Mouse (Mus musculus): ENCODE measurements around the gene Sat2. TPM values are rescaled to one million over a fixed set of nuclear protein-coding genes. Genes with fewer than 3 reads are reported as not detected.

Sat2 gene
- polyA plus RNA-seq, 1 experiment from 2014 or later, result 15.2 TPM

- ATAC-seq (peak; percentile 18), DNase-seq (peak; percentile 36)
- Histone ChIP-seq H3K4me1 (ENCODE audit: insufficient read depth) (peaks cover 40% of the 10 kb centered on the region), H3K27ac (ENCODE audit: low read depth) (peak overlapping the region; percentile 76), H3K4me3 (ENCODE audit: low read depth, low read length) (peak overlapping the region; percentile 59), H3K36me3 (replicated peaks; ENCODE audit: insufficient read depth, low read length) (no peaks in the 10 kb centered on the region), H3K9ac (replicated peaks) (peak overlapping the region; percentile 67), H3K27me3 (ENCODE audit: insufficient read depth, low read length) (peaks cover 7% of the 10 kb centered on the region; the same call in 1 of the 2 replicates), H3K9me3 (ENCODE audit: low read length) (no peaks in the 10 kb centered on the region), H3K4me2 (ENCODE audit: low read depth, low read length) (peak overlapping the region; percentile 100)
- WGBS (ENCODE audit: insufficient replicate concordance), result 1% methylated on average over 42 of the region's 73 CpGs
- TF ChIP-seq CTCF (IDR thresholded peaks at IDR 0.05; ENCODE audit: low read depth) (no peak), EP300 (IDR thresholded peaks at IDR 0.05; ENCODE audit: low read depth) (no peak)
Observed at GRCm38 (mm10) chr11:69604795-69605664, 16.8 kb upstream of the Sat2 start.

GRCm38 (mm10) chr11:69605726-69606490, 15.9 kb upstream of the Sat2 start, which contains the start of gene Atp1b2:
Gene Atp1b2 (minus strand): TSS chr11:69605942.
- ATAC-seq (peak; percentile 89), DNase-seq (peak; percentile 86)
- WGBS (ENCODE audit: insufficient replicate concordance), result 2% methylated on average over 32 of the region's 32 CpGs
- TF ChIP-seq CTCF (IDR thresholded peaks at IDR 0.05; ENCODE audit: low read depth) (no peak), EP300 (IDR thresholded peaks at IDR 0.05; ENCODE audit: low read depth) (peak; percentile 38)
- H3K4me1 ChIP-seq (ENCODE audit: insufficient read depth), result peaks cover 31% of the 10 kb centered on the region
- peak within 1 kb of the TSS; percentile 59 for H3K4me3 ChIP-seq (ENCODE audit: low read depth, low read length)
- peaks cover 7% of the 10 kb centered on the region; the same call in 1 of the 2 replicates for H3K27me3 ChIP-seq (ENCODE audit: insufficient read depth, low read length)
- H3K9me3 ChIP-seq (ENCODE audit: low read length), result no peaks in the 10 kb centered on the region
- H3K9ac ChIP-seq (replicated peaks), result peak within 1 kb of the TSS; percentile 67
- no peaks in the 10 kb centered on the region for H3K36me3 ChIP-seq (replicated peaks; ENCODE audit: insufficient read depth, low read length)
- H3K4me2 ChIP-seq (ENCODE audit: low read depth, low read length), result peak within 1 kb of the TSS; percentile 100
- H3K27ac ChIP-seq (ENCODE audit: low read depth), result peak within 1 kb of the TSS; percentile 76

- DNase-seq (no peak), ATAC-seq (no peak)
- Histone ChIP-seq H3K27me3 (ENCODE audit: insufficient read depth, low read length) (peaks cover 7% of the 10 kb centered on the region; the same call in 1 of the 2 replicates), H3K27ac (ENCODE audit: low read depth) (peak overlapping the region; percentile 76), H3K9me3 (ENCODE audit: low read length) (no peaks in the 10 kb centered on the region), H3K4me1 (ENCODE audit: insufficient read depth) (peaks cover 28% of the 10 kb centered on the region), H3K4me3 (ENCODE audit: low read depth, low read length) (peak overlapping the region; percentile 59), H3K4me2 (ENCODE audit: low read depth, low read length) (peak overlapping the region; percentile 100), H3K9ac (replicated peaks) (peak overlapping the region; percentile 67), H3K36me3 (replicated peaks; ENCODE audit: insufficient read depth, low read length) (no peaks in the 10 kb centered on the region)
- no peak for TF ChIP-seq CTCF (IDR thresholded peaks at IDR 0.05; ENCODE audit: low read depth)
- TF ChIP-seq EP300 (IDR thresholded peaks at IDR 0.05; ENCODE audit: low read depth), result no peak
- WGBS (ENCODE audit: insufficient replicate concordance), result 68% methylated on average over 2 of the region's 2 CpGs
Observed at GRCm38 (mm10) chr11:69606491-69606795, 15.4 kb upstream of the Sat2 start.

GRCm38 (mm10) chr11:69606832-69607231, 15.0 kb upstream of the Sat2 start:
- WGBS (ENCODE audit: insufficient replicate concordance), result 76% methylated on average over 2 of the region's 2 CpGs
- H3K36me3 ChIP-seq (replicated peaks; ENCODE audit: insufficient read depth, low read length), result no peaks in the 10 kb centered on the region
- peaks cover 7% of the 10 kb centered on the region; the same call in 1 of the 2 replicates for H3K27me3 ChIP-seq (ENCODE audit: insufficient read depth, low read length)
- no peak for ATAC-seq
- peaks cover 24% of the 10 kb centered on the region for H3K4me1 ChIP-seq (ENCODE audit: insufficient read depth)
- no peak overlapping the region for H3K4me3 ChIP-seq (ENCODE audit: low read depth, low read length)
- no peak overlapping the region for H3K9ac ChIP-seq (replicated peaks)
- H3K4me2 ChIP-seq (ENCODE audit: low read depth, low read length), result no peak overlapping the region
- DNase-seq, result no peak
- H3K9me3 ChIP-seq (ENCODE audit: low read length), result no peaks in the 10 kb centered on the region
- no peak overlapping the region for H3K27ac ChIP-seq (ENCODE audit: low read depth)
- TF ChIP-seq EP300 (IDR thresholded peaks at IDR 0.05; ENCODE audit: low read depth) (no peak), CTCF (IDR thresholded peaks at IDR 0.05; ENCODE audit: low read depth) (no peak)

- 62% methylated on average over 3 of the region's 3 CpGs for WGBS (ENCODE audit: insufficient replicate concordance)
- TF ChIP-seq EP300 (IDR thresholded peaks at IDR 0.05; ENCODE audit: low read depth), result no peak
- no peak for TF ChIP-seq CTCF (IDR thresholded peaks at IDR 0.05; ENCODE audit: low read depth)
- H3K9ac ChIP-seq (replicated peaks), result no peak overlapping the region
- H3K27ac ChIP-seq (ENCODE audit: low read depth), result peak overlapping the region; percentile 7; the same call in 1 of the 2 replicates
- peaks cover 16% of the 10 kb centered on the region for H3K4me1 ChIP-seq (ENCODE audit: insufficient read depth)
- no peaks in the 10 kb centered on the region for H3K36me3 ChIP-seq (replicated peaks; ENCODE audit: insufficient read depth, low read length)
- H3K4me2 ChIP-seq (ENCODE audit: low read depth, low read length), result no peak overlapping the region
- no peaks in the 10 kb centered on the region for H3K9me3 ChIP-seq (ENCODE audit: low read length)
- H3K27me3 ChIP-seq (ENCODE audit: insufficient read depth, low read length), result peaks cover 7% of the 10 kb centered on the region; the same call in 1 of the 2 replicates
- ATAC-seq (no peak), DNase-seq (no peak)
- no peak overlapping the region for H3K4me3 ChIP-seq (ENCODE audit: low read depth, low read length)
Observed at GRCm38 (mm10) chr11:69608525-69608924, 13.3 kb upstream of the Sat2 start.

DNA sequence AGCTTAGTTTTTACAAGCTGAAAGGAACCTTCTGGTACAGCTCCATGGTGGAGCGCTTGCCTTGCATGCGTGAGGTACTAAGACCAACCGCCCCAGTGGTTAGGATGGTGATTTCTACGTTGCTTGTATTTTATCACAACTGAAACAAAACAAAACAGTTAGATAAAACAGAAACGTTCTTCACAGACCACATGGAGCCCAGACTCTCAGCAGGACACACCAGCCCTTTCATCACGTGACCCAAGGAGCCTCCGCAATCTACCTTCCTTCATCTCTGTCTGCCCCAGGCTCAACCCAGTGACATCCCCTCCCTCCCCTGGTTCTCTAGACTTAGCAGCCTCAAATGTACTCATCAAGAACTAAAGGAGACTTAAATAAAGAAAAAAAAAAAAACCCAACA, 12.4 kb upstream of the Sat2 start:
- peak; percentile 76 for TF ChIP-seq EP300 (IDR thresholded peaks at IDR 0.05; ENCODE audit: low read depth)
- no peak for TF ChIP-seq CTCF (IDR thresholded peaks at IDR 0.05; ENCODE audit: low read depth)
- Histone ChIP-seq H3K36me3 (replicated peaks; ENCODE audit: insufficient read depth, low read length) (no peaks in the 10 kb centered on the region), H3K4me1 (ENCODE audit: insufficient read depth) (peaks cover 18% of the 10 kb centered on the region), H3K4me3 (ENCODE audit: low read depth, low read length) (no peak overlapping the region), H3K27ac (ENCODE audit: low read depth) (no peak overlapping the region), H3K4me2 (ENCODE audit: low read depth, low read length) (no peak overlapping the region), H3K9ac (replicated peaks) (no peak overlapping the region), H3K9me3 (ENCODE audit: low read length) (no peaks in the 10 kb centered on the region), H3K27me3 (ENCODE audit: insufficient read depth, low read length) (peaks cover 7% of the 10 kb centered on the region; the same call in 1 of the 2 replicates)
- WGBS (ENCODE audit: insufficient replicate concordance), result 45% methylated on average over 7 of the region's 7 CpGs
- ATAC-seq, result no peak
- DNase-seq, result no peak

Data from liver, postnatal 0 days (tissue).